Mouse (Mus musculus) olfactory bulb, adult 2 months (tissue): ENCODE data around the gene Moap1.

ENCODE experiments used
- CTCF ChIP-seq: fragments of 200-500 bp; IDR thresholded peaks from 2 replicates; pipeline ENCODE4 v1.5.1; 2012; ENCODE audit warnings: low read depth, mild to moderate bottlenecking, low read length, moderate library complexity; ENCODE audit not compliant: insufficient read depth
- POLR2A ChIP-seq: fragments of 200-500 bp; IDR thresholded peaks from 2 replicates; pipeline ENCODE4 v1.6.1; 2012; ENCODE audit warnings: mild to moderate bottlenecking, low read depth, low read length, moderate library complexity; ENCODE audit not compliant: insufficient read depth

DNA sequence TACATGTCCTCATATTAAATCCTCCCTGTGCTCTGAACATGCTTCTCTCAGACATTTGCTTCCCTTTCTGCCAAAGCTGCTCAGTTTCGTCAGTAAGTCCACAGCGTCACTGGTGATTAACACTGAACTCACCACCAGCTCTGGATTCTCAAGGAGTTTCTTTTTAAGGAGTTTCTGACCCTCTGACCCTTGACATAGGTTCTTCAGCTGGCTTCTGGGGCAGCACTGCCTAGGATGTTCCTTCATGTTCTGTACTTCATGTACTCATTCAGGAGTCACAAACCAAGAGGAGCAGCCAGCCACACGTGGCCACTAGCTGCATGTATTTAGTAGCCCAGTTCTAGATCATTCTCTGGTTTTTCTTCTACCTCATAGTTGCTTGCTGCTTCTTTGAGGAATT lies 4.8 kb upstream of the Moap1 start:
- TF ChIP-seq POLR2A: no peak
- TF ChIP-seq CTCF: no peak
